Mouse (Mus musculus) hindbrain, embryonic 14.5 days (tissue): ENCODE measurements around the gene Ptchd3. TPM values are rescaled to one million over a fixed set of nuclear protein-coding genes. Genes with fewer than 3 reads are reported as not detected.

Experiments used
- polyA plus RNA-seq: library from polyadenylated mRNA; unstranded; fragments of >200 nt; fragmentation: Nextera tagmentation; extraction: Ambion mirVana; gene quantifications from 2 replicates; pipeline ENCODE4 v1.2.1, GENCODE M21; 2014

Ptchd3 gene
- polyA plus RNA-seq, 1 experiment from 2014 or later: not detected

Other genes with a start within 250 kb of the Ptchd3 start
- gene B3gntl1, start 157.1 kb upstream of the Ptchd3 start, polyA plus RNA-seq: 5.8 and 6.4 TPM in 2 replicates
- 18.9 and 23.9 TPM in 2 replicates for gene Metrnl, start 128.7 kb upstream of the Ptchd3 start, polyA plus RNA-seq